Mouse (Mus musculus) skeletal muscle tissue, adult 2 months (tissue): ENCODE measurements around the gene Nhej1.

Experiments
- DNase-seq: peaks from one replicate; pipeline ENCODE4 v3.0.0-alpha.2; 2012; ENCODE audit warnings: low read depth, low spot score

The Nhej1 gene

DNA sequence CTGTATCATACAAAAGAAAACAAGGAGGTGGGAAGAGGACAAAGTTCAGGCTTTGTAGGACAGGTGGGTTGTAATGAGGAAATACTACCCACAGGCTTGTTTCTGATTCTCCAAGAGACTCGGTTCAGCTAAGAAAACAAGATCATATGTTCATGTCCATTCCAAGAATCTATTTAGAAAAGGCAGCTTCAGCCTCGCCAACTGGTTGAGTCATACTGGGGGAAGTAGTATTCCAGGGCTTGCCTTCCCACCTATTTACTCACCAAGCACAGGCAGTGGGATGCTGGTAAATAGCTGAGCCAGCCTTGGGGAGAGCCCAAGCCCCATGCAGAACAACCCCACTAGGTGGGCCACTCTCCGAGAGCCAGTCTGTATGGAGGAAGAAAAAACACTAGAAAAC is 3.6 kb upstream of the Nhej1 start:
- no peak for DNase-seq

DNA sequence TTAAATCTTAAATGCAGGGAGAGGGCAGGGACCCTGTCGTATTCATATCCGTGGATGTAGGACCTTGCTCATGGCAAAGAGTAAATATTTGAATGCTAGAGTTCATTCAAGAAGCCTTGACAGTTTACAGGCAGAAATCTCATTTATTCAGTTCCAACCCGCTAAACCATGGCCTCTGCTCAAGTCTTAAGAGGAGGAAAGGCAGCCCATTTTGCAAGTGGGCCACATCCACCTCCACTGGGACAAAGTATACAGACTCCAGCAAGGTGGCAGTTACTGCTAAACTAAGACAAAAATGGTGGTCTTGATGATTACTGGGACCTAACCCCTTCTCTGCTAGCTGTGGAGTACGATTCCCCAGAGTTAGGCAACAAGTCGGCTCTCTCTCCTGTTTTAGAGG is 418 bp upstream of the Nhej1 start:
- no peak for DNase-seq

DNA sequence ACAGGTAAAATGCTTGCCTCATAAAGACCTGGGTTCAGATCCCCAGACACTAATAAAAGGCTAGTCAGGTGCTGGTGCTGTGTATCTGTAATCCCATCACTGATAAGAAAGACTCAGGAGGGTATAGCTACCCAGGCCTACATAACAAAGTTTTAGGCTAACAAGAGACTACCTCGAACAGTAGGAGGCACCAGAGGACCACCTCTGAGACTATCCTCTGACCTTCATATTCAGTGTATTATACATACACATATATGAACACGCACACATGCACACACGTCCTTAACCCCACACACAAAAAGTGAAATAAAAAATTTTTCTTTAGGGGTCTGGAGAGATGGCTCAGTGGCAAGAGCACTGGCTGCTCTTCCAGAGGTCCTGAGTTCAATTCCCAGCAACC is 2.8 kb downstream of the Nhej1 start:
- DNase-seq, result no peak

DNA sequence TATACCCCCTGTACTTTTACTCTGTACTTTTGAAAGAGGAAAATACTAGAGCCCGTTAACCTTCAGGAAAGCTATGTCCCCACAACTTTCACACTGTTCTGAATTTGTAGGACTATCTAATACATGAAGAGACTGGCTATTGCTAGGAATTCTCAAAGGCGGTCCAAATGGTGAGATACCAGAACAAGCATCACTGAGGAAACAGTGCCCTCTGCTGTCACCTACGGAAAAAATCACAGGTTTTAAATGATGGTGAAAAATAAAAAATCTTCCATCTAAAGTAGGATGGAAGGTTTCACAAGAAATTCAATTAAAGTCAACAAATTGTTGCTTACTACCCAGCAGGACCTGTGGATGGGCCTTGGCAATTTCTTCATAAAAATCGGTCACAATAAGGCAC is 72.9 kb downstream of the Nhej1 start:
- DNase-seq, result no peak

DNA sequence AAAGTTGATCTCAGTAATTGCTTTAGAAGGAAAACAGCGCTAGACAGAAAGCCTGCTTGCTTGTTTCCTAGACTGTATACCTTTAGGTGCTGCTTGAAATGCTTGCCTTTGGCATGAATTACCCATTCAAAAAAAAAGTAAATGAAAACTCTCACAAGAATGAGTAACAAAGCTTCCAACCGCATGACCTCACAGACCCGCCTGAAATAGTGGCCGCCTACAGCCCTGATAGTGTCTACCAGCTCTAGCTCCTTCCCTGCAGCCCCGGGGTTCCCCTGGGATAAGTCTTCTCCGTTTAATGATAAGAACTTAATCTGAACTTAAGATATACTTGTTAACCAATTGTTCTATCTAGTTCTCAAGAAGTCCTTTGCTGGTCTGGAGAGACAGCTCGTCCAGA is 73.6 kb downstream of the Nhej1 start:
- DNase-seq, result no peak

DNA sequence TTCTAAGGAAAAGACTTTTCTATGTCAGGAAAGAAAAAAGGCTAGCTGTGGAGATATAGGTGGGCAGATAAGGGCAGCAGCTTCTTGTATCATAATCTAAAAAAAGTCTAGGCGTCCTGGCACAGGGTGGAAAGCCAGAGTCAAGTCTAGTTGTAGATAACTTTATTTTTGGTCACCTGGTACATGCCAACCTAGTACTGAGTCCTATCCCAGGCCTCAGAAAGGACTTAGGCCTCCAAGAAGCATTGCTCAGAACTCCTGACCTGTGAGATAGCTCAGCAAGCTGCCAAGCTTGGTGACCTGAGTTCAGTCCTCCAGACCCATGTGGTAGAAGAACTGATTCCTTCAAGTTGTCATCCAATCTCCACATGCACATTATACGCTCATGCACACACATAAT is 76.4 kb downstream of the Nhej1 start:
- no peak for DNase-seq

DNA sequence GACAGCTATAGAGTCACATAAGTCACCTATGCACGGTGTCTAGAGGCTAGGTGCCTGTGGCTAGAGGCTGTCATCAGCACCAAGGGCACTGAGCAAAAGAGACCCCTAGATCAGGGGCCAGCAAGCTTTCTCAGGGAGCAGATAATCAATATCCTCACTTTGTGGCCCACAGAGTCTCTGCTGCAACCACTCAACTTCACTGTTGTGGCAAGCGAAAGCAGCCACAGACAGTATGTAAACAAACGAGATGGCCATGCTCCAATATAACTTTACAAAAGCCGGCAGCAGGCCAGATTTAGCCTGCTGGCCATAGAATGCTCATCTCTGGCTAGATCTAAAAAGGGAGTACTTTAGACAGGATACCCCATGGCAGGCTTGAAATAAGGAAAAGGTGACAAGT is 77.0 kb downstream of the Nhej1 start:
- DNase-seq, result no peak

DNA sequence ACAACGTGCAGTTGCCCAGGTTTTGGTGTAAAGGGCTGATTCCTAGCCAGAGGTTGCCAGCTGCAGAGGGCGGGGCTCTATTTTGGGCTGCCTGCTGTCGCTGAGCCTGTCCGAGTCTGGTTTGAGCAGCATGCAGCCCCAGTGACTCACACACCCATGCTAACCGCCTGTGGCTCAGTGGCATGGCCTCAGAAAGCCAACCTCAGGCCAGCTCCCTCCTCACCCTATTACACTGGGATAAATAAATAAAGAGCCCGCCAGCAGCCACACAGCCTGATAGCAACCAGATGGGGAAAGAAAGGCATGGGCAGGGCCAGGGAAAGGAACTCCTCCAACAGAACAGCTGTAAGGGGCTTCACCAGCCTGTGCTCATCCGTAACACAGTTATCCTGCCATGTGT is 84.6 kb downstream of the Nhej1 start:
- DNase-seq, result no peak

DNA sequence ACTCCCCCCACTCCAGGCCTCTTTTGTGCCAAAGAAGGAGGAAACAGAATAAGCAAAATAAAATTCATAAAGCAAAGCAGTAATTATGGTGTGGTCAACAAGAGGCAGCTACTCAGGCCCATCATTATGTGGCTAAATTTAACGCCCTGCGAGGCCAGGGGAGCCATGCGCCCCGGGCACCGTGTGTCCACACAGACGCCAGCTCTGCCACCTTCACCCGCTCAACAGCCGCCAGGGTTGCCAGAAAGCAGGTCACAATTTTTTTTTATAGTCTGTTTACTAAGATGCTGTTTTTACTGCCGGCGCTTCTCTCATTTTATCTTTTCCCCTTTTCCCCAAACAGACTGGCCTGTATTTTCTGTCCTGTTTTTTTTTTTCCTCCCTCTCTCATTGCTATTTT is 93.0 kb downstream of the Nhej1 start:
- no peak for DNase-seq

DNA sequence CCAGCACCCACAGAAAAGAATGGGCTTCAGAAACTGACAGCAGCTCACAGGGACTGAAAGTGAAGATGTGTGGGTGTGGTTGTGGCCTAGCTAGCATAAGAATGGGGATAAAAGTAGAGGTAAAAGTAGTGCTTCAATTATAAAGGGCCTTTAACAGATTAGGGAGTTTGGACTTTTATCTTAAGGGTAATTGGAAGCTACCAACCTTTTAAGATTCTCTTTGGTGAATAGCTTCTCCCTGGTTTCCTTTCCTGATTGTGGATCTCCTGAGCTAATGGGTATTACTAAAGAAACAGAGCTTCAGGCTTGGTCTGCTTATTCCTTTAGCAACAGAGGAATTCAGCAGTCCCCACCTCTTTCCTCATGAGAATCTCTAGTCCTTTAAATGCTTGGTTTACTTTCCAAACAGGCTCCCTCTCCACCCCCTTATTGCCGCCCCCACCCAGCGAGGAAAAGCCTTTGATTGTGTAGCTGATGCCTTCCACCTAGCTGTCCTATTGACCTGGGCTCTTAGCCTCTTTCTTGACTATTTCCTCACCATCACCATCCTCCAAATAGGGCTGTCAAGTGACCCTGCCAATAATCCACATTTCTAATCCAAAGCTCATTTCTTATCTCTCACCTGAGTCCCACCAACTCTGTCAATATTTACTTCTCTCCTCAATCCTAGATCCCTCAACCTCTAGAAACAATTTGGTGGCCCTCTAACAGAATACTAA is 97.8 kb downstream of the Nhej1 start:
- no peak for DNase-seq

DNA sequence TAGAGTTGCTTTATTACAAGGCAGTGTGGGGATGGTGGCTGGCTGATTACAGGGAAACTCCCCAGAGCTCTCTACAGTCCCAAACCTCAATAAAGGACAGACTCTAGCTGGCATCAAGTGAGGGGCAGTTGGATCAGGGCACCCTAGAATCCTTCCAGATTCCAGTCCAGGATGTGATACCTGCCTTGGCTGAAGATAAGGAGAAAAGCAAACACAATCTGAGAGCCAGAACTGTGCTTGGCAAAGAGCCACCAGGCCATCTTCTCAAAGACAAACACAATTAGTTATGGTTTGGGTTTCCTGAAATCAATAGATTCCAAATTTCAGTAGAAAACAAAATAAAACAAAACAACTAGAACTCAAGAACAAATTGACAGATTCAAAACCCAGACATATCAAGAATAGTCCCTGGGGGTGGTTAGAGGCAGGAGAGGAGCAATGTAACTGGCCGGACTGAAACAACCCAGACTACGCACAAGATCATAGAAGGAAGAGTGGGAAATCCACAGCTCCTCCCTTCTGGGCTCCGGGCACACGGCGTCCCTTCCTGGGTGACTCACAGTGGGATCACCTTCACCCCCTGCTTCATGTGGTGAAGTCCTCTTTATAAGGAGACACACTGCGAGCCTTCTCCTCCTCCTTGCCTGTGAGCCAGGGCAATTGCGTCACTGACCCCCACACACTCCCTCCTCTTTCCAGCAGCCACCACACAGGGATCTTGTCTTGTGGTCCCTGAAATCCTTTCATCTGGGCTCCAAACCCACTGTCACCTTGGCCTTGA is 100.4 kb downstream of the Nhej1 start:
- no peak for DNase-seq

DNA sequence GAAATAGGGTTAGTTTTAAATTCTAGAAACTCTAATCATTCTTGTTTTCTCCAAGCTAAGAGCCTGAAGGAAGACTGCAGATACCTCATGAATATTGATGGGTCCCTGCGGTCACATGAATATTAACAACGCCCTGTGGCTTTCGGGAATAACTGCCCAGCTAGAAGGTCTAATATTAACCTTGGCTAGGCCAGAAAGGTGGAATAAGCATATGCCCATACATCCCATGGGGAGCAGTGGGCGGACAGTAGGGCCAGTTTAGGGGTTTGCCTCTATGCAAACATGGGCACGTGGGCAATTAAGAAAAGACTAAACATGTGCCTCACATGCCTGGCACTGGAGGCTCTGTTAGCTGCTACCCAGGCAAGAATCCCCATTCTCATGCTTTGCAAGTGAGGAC is 102.8 kb downstream of the Nhej1 start:
- no peak for DNase-seq

DNA sequence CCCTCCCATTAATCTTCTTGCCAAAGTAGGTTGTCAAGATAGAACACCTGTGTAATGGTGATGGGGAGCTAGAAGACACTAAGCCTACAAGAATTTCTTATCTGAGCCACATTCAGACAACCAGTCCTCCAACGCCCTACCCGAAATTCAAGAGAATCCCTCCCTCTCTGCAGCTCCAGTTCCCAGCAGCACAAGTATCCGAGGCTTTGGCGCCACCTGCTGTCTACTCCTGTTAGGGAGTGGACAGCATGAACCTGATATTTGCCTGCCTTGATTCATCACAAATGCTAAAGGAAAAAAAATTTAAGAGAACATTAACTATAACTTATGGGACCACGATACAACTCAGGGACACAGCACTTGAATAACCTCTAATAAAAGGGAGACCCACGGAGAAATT is 108.2 kb downstream of the Nhej1 start:
- DNase-seq, result peak; percentile 37

DNA sequence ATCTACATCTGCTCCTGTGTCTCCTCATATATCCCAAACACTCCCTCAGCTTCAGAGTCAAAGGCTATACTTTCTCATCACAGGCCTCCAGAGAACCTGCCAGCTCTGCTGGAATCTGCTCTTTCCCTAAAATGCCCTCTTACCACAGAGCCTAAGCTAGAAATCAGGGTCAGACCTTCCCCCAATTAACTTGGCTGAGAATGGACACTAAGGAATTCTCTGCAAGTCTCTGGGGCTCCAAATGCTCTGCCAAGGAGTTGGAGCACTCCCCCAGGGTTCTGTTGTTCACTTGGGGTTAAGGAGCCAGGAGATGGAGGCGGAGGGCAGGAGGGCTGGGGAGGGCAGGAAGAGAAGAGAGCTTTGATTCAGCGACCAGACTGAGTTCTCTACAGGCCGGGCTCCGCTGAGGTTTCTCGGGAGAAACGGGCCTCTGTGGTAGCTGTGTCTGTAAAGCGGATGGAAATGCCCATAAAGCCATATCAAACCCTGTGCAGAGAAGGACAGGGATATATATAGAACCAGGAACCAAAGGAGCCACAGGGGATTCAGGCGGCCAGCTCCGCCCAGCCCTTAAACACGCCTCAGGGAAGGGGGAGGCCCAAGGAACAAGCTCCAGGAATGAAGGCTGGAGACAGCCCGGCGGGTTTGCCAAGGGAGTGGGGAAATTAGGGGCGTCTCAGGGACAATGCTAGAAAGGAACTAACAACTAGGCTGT is 109.3 kb downstream of the Nhej1 start:
- DNase-seq, result no peak

DNA sequence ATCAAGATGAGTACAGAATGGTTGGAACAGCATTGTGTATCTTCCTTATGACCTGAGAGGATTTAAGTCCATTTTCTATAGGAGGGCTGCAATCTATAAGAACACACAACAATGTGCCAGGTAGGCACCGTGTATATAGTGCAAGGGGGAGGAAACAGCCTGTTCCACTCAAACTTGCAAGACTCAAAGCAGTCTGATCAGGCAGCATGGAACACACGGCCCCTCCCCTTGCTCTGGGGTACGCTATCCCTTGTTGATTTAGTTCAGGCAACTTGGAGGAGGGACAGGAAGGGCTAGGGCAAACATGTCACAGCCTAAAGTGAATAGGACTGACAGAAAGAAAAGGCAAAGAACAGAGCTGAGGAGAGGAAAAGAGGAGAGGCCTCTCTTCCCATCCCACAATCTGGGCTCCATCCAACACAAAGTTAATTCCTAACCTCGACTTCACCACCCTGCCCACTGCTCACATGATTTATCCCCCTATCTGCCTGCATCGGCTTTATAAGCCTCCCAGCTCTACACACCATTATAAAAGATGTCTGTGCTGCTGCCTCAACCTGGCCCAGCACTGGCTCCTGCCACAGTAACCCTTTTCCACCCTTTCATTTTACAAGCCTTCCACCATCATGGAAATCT is 110.7 kb downstream of the Nhej1 start:
- no peak for DNase-seq

DNA sequence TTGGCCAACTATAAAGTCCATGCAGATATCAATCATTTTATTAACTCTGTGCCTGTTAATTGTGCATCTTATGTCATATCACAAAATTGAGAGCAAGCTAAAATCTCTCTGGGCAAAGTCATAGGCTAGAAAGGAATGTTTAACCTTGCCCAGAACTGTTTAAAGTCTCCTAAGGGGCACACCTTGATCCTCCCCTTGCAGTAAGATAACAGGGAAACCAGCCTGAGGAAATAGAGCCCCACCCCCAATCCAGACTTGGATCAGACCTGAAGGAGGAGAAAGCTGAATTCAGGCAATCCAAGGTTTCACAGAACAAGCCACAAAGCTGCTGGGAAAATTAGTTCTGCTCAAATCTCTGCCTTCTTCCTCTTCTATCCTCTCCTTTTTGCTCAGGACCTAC is 114.2 kb downstream of the Nhej1 start:
- no peak for DNase-seq

DNA sequence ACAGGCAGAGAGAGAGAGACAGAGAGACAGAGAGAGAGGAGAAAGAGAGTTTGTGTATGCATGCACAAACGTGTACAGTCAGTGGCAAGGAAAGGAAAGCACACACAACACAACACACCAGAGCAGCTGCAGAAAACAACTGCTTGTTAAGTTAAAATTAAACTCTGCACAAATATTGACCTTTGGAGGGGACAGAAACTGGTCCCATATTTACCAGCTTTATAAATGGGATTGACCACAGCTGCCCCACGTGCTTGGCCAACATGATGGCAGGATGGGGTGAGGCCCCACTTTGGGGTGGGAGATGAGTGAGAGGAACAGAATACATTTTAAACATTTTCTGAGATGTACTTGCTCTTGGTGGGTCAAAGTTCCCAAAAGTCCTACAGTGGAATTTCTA is 114.8 kb downstream of the Nhej1 start:
- no peak for DNase-seq

DNA sequence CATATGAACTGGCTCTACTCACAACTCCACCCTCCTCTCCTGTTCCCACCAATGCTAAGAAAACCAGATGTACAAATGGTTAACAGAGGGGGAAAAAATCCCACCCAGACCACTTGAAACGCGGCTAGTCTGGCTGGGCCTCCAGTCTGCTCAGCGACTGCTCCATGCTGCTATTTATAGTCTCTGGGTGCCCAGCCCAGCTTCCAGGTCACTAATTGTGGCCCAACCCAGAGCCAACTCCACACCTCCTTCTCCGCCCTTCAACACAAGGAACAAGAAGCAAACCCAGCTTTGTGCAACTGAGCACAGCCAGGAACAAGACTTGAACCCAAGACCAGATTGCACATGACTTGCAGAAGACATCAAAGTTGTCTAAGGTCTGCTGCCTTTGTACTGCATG is 119.0 kb downstream of the Nhej1 start:
- DNase-seq, result peak; percentile 7

DNA sequence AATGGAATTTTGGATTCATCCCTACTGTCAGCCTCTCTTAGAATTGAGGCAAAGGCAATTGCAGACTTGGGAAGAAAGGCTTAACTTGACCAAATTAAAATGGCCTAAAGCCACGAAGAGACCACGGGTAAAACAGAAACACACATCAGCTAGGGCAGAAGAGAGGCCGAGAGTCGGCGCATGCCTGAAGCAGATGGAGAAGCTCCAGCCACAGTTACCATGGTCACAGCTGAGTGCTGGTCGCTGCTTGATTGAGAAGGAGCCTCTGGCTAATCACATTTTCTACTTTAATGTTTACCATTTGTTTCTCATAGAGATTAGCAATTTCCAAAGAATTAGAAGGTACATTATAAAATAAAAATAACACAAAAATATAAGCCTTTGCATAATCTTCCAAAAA is 123.8 kb downstream of the Nhej1 start:
- DNase-seq, result no peak

DNA sequence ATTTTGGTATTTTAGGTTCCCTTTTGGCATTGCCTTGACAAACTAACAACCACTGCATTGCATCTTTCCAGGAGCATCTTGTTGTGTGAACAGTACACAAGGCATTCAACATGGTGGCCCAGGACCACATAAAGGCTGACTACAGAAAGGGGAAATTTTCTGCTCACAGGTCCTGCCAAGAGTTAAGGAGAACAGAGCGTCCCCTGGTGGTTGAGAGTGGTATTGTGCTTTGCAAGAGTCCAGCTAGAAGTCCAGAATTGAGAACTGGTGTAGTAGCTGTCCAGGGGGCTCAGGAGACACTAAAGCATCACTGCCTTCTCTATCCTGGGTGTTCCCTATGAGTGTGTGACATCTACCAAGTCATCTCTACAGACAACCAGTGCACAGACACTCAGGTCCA is 124.5 kb downstream of the Nhej1 start:
- no peak for DNase-seq

DNA sequence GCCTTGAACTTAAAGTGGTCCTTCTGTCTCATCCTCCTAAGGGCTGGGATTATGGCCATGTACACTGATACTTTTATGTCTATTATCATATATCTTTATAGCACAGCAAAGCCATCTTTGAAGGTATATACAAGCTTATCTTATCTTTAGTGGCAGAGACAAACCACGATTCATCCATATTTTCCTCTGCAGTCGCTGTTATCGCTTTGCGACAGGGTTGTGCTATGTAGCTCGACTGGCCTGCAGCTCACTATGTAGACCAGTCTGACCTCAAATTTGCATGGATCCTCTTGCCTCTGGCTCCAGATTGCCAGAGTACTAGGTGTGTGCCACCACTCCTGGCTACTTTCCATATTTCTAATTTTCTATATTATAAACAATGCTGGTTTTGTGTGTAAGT is 125.8 kb downstream of the Nhej1 start:
- no peak for DNase-seq

DNA sequence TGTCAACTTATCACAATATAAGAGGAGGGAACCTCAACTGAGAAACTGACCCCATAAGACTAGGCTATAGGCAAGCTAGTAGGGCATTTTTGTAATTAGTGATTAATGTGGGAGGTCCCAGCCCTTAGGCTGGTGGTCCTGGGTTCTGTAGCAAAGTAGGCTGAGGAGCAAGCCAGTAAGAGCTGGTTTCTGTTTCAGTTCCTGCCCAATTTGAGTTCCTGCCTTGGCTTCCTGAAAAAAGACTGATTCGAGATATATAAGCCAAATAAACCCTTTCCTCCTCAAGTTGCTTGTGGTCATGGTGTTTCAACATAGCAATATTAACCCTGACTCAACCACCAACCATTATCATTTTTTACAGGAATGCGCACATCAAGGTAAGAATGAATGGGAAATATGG is 127.8 kb downstream of the Nhej1 start:
- DNase-seq, result no peak
